Comparison of ENCODE assay signal across 9 mouse cellular contexts in genomic region chr17:35703065-35703464, GRCm38 (mm10). TPM values are rescaled to one million over a fixed set of nuclear protein-coding genes. Genes with fewer than 3 reads are reported as not detected.
DNase-seq lines count a peak whose midpoint lies in the region; ATAC-seq and TF ChIP-seq lines count a peak whose summit lies in the region.
"Had no signal": no experiment of that assay in that cellular context is flagged by ENCODE, and none has a peak within 500 bp of the region (broad histone marks: within the 10 kb centered on the region; RNA-seq: fewer than 3 reads in every experiment).

No protein-coding gene starts in this region.

- intact Hi-C loops in left cerebral cortex, adult 2 months (cut with DNase I): loop anchor here (5.0 kb wide), 1 partner anchor 461 kb away; the partner anchor contains the start of gene Ddx39b
- intact Hi-C loops in gastrocnemius, postnatal 36 days (cut with DNase I): loop anchor here (5.0 kb wide), 1 partner anchor 34 kb away; no protein-coding TSS in a partner anchor

- no peaks in the 10 kb centered on the region for H3K27me3 ChIP-seq in forebrain, embryonic 13.5 days
- no peaks in the 10 kb centered on the region for H3K27me3 ChIP-seq in intestine, postnatal 0 days (replicated peaks; ENCODE audit: control insufficient read depth, insufficient read depth, low read length)
- no peaks in the 10 kb centered on the region for H3K27me3 ChIP-seq in neural tube, embryonic 15.5 days (replicated peaks)

- peak overlapping the region; percentile 66 for H3K27ac ChIP-seq in left cerebral cortex, adult 2 months
- peak overlapping the region; percentile 99 for H3K27ac ChIP-seq in forebrain, embryonic 13.5 days
- no peak overlapping the region for H3K27ac ChIP-seq in intestine, postnatal 0 days (ENCODE audit: low read depth, low read length)
- peak overlapping the region; percentile 98 for H3K27ac ChIP-seq in neural tube, embryonic 15.5 days (replicated peaks)

- no peak for ATAC-seq in forebrain, embryonic 13.5 days
- ATAC-seq in intestine, postnatal 0 days: no peak
- no peak for ATAC-seq in neural tube, embryonic 15.5 days (ENCODE audit: low FRiP score)
- ATAC-seq: liver, embryonic 12.5 days had no signal

- peaks cover 65% of the 10 kb centered on the region for H3K4me1 ChIP-seq in forebrain, embryonic 13.5 days
- peaks cover 17% of the 10 kb centered on the region for H3K4me1 ChIP-seq in intestine, postnatal 0 days (replicated peaks; ENCODE audit: control insufficient read depth, insufficient read depth, low read length)
- peaks cover 63% of the 10 kb centered on the region for H3K4me1 ChIP-seq in neural tube, embryonic 15.5 days

- H3K9ac ChIP-seq in forebrain, embryonic 13.5 days: peak overlapping the region; percentile 97
- H3K9ac ChIP-seq in intestine, postnatal 0 days (ENCODE audit: low read depth, low read length): no peak overlapping the region
- no peak overlapping the region; the same call in 1 of the 2 replicates for H3K9ac ChIP-seq in neural tube, embryonic 15.5 days (replicated peaks)
- H3K9ac ChIP-seq: liver, embryonic 12.5 days had no signal

- H3K4me3 ChIP-seq in left cerebral cortex, adult 2 months: peak overlapping the region; percentile 28; the same call in 1 of the 2 replicates
- peak overlapping the region; percentile 79 for H3K4me3 ChIP-seq in forebrain, embryonic 13.5 days
- no peak overlapping the region for H3K4me3 ChIP-seq in intestine, postnatal 0 days (ENCODE audit: low read depth, low read length)
- H3K4me3 ChIP-seq in neural tube, embryonic 15.5 days (replicated peaks): peak overlapping the region; percentile 68
- H3K4me3 ChIP-seq: liver, embryonic 12.5 days had no signal

- H3K36me3 ChIP-seq in forebrain, embryonic 13.5 days (ENCODE audit: poor library complexity, severe bottlenecking): no peaks in the 10 kb centered on the region; the same call in 1 of the 2 replicates
- no peaks in the 10 kb centered on the region for H3K36me3 ChIP-seq in intestine, postnatal 0 days (ENCODE audit: control insufficient read depth, insufficient read depth)
- no peaks in the 10 kb centered on the region for H3K36me3 ChIP-seq in neural tube, embryonic 15.5 days
- H3K36me3 ChIP-seq: liver, embryonic 12.5 days had no signal

- DNase-seq in left cerebral cortex, adult 2 months (ENCODE audit: extremely low spot score in 1 of 2, low spot score in 2 of 2): no peak
- no peak for DNase-seq in left cerebral cortex, adult 8-10 months (ENCODE audit: low spot score in 2 of 2)
- DNase-seq in gastrocnemius, postnatal 36 days: no peak
- DNase-seq in layer of hippocampus, postnatal 36 days: no peak
- DNase-seq in adrenal gland, postnatal 4 days (ENCODE audit: low spot score in 2 of 2): no peak

- H3K9me3 ChIP-seq in forebrain, embryonic 13.5 days (replicated peaks): no peaks in the 10 kb centered on the region
- H3K9me3 ChIP-seq in intestine, postnatal 0 days (ENCODE audit: control insufficient read depth): no peaks in the 10 kb centered on the region
- H3K9me3 ChIP-seq in neural tube, embryonic 15.5 days (replicated peaks): no peaks in the 10 kb centered on the region
- H3K9me3 ChIP-seq: liver, embryonic 12.5 days had no signal

- 0% methylated on average over 2 of the region's 2 CpGs for WGBS in forebrain, embryonic 13.5 days
- 36% methylated on average over 2 of the region's 2 CpGs for WGBS in intestine, postnatal 0 days
- WGBS in neural tube, embryonic 15.5 days: 3% methylated on average over 2 of the region's 2 CpGs

- H3K4me2 ChIP-seq in forebrain, embryonic 13.5 days: peak overlapping the region; percentile 88
- peak overlapping the region; percentile 91; the same call in 1 of the 2 replicates for H3K4me2 ChIP-seq in intestine, postnatal 0 days (replicated peaks; ENCODE audit: low read depth)
- H3K4me2 ChIP-seq in neural tube, embryonic 15.5 days: peak overlapping the region; percentile 83

- TF ChIP-seq CTCF in left cerebral cortex, adult 2 months (IDR thresholded peaks at IDR 0.05): no peak
- no peak for TF ChIP-seq CTCF in intestine, postnatal 0 days (IDR thresholded peaks at IDR 0.05; ENCODE audit: low read depth)

RNA-seq across cellular contexts. Expression of gene Ddr1, which starts 1.4 kb away (rescaled TPM):
- total RNA-seq in left cerebral cortex, adult 2 months (2021): 10 to 100 TPM; 47.2 to 47.8 TPM
- total RNA-seq in left cerebral cortex, adult 8-10 months (2022): 10 to 100 TPM; 62.0 to 76.7 (median 65.9) TPM
- 153 and 169 TPM in 2 replicates for polyA plus RNA-seq in forebrain, embryonic 13.5 days (2015; fragmentation: Nextera tagmentation; extraction: Ambion mirVana)
- 27.8 and 30.0 TPM in 2 replicates for polyA plus RNA-seq in intestine, postnatal 0 days (2015; fragmentation: Nextera tagmentation; extraction: Ambion mirVana)
- polyA plus RNA-seq in neural tube, embryonic 15.5 days (2015; fragmentation: Nextera tagmentation; extraction: Ambion mirVana): 73.8 and 76.4 TPM in 2 replicates
- 10 to 100 TPM; 12.7 to 15.0 TPM for total RNA-seq in gastrocnemius, postnatal 36 days (2021)
- 10 to 100 TPM; 62.7 to 63.9 TPM for total RNA-seq in layer of hippocampus, postnatal 36 days (2021)
- total RNA-seq in adrenal gland, postnatal 4 days (2021): 10 to 100 TPM; 55.9 to 65.9 TPM

RNA-seq across cellular contexts. Expression of gene Gtf2h4, which starts 29.5 kb away (rescaled TPM):
- 10 to 100 TPM; 34.5 to 35.9 TPM for total RNA-seq in left cerebral cortex, adult 2 months (2021)
- total RNA-seq in left cerebral cortex, adult 8-10 months (2022): 10 to 100 TPM; 27.6 to 36.9 (median 31.2) TPM
- polyA plus RNA-seq in forebrain, embryonic 13.5 days (2015; fragmentation: Nextera tagmentation; extraction: Ambion mirVana): 36.3 and 42.6 TPM in 2 replicates
- 16.9 and 18.1 TPM in 2 replicates for polyA plus RNA-seq in intestine, postnatal 0 days (2015; fragmentation: Nextera tagmentation; extraction: Ambion mirVana)
- polyA plus RNA-seq in neural tube, embryonic 15.5 days (2015; fragmentation: Nextera tagmentation; extraction: Ambion mirVana): 24.1 and 30.7 TPM in 2 replicates
- total RNA-seq in gastrocnemius, postnatal 36 days (2021): 10 to 100 TPM; 15.3 to 19.0 TPM
- total RNA-seq in layer of hippocampus, postnatal 36 days (2021): 10 to 100 TPM; 31.1 to 32.1 TPM
- 10 to 100 TPM; 30.1 to 31.4 TPM for total RNA-seq in adrenal gland, postnatal 4 days (2021)

RNA-seq across cellular contexts. Expression of gene Vars2, which starts 35.7 kb away (rescaled TPM):
- 10 to 100 TPM; 33.2 to 42.6 TPM for total RNA-seq in left cerebral cortex, adult 2 months (2021)
- 10 to 100 TPM; 28.3 to 41.6 (median 38.0) TPM for total RNA-seq in left cerebral cortex, adult 8-10 months (2022)
- 12.7 and 17.0 TPM in 2 replicates for polyA plus RNA-seq in forebrain, embryonic 13.5 days (2015; fragmentation: Nextera tagmentation; extraction: Ambion mirVana)
- 6.0 and 6.3 TPM in 2 replicates for polyA plus RNA-seq in intestine, postnatal 0 days (2015; fragmentation: Nextera tagmentation; extraction: Ambion mirVana)
- polyA plus RNA-seq in neural tube, embryonic 15.5 days (2015; fragmentation: Nextera tagmentation; extraction: Ambion mirVana): 12.8 and 17.9 TPM in 2 replicates
- total RNA-seq in gastrocnemius, postnatal 36 days (2021): 10 to 100 TPM; 12.5 to 12.9 TPM
- total RNA-seq in layer of hippocampus, postnatal 36 days (2021): 10 to 100 TPM; 41.8 to 43.4 TPM
- 10 to 100 TPM; 57.7 to 61.0 TPM for total RNA-seq in adrenal gland, postnatal 4 days (2021)

RNA-seq across cellular contexts. Expression of gene Mucl3, which starts 59.6 kb away (rescaled TPM):
- total RNA-seq in left cerebral cortex, adult 2 months (2021): not detected
- not detected for total RNA-seq in left cerebral cortex, adult 8-10 months (2022)
- polyA plus RNA-seq in forebrain, embryonic 13.5 days (2015; fragmentation: Nextera tagmentation; extraction: Ambion mirVana): 0.06 TPM in 1 of 2 replicates, not detected in the other
- 2.8 and 16.7 TPM in 2 replicates for polyA plus RNA-seq in intestine, postnatal 0 days (2015; fragmentation: Nextera tagmentation; extraction: Ambion mirVana)
- 0.22 TPM in 1 of 2 replicates, not detected in the other for polyA plus RNA-seq in neural tube, embryonic 15.5 days (2015; fragmentation: Nextera tagmentation; extraction: Ambion mirVana)
- total RNA-seq in gastrocnemius, postnatal 36 days (2021): not detected
- not detected for total RNA-seq in layer of hippocampus, postnatal 36 days (2021)
- total RNA-seq in adrenal gland, postnatal 4 days (2021): under 1 TPM in 1 of 2 experiments, not detected in 1; 0.11 TPM
